Mouse (Mus musculus) heart, postnatal 0 days (tissue): ENCODE measurements around the gene Clrn1. TPM values are rescaled to one million over a fixed set of nuclear protein-coding genes. Genes with fewer than 3 reads are reported as not detected.

ENCODE experiments used
- ATAC-seq: fragments of 200-750 bp; cut with Nextera tagmentation; 2 replicates; pipeline ENCODE4 v1.8.0; 2017; ENCODE audit warnings: low read depth, moderate number of reproducible peaks, moderate library complexity; ENCODE audit not compliant: insufficient read depth
- DNase-seq: peaks from one replicate; pipeline ENCODE4 v3.0.0-alpha.2; 2016; ENCODE audit warnings: low spot score
- H3K27ac ChIP-seq: fragments of 300-500 bp; sonication (generic); 2 replicates; pipeline ENCODE4 v1.5.1; 2014; ENCODE audit warnings: low read depth, mild to moderate bottlenecking
- H3K27me3 ChIP-seq: fragments of 300-500 bp; sonication (generic); 2 replicates; pipeline ENCODE4 v1.6.1; 2014; ENCODE audit warnings: low read length, mixed read lengths; ENCODE audit not compliant: control insufficient read depth, insufficient read depth
- H3K36me3 ChIP-seq: fragments of 300-500 bp; sonication (generic); replicated peaks from 2 replicates; pipeline ENCODE4 v1.6.1; 2014; ENCODE audit warnings: low read length, mixed read lengths; ENCODE audit not compliant: control insufficient read depth, insufficient read depth
- H3K4me1 ChIP-seq: fragments of 300-500 bp; sonication (generic); 2 replicates; pipeline ENCODE4 v1.6.1; 2014; ENCODE audit warnings: antibody characterized with exemption; ENCODE audit not compliant: control insufficient read depth, insufficient read depth
- H3K4me2 ChIP-seq: fragments of 300-500 bp; sonication (generic); 2 replicates; pipeline ENCODE4 v1.6.1; 2014; ENCODE audit warnings: low read depth, mild to moderate bottlenecking, low read length, moderate library complexity
- H3K4me3 ChIP-seq: fragments of 300-500 bp; sonication (generic); 2 replicates; pipeline ENCODE4 v1.5.1; 2014; ENCODE audit warnings: low read depth, low read length
- H3K9ac ChIP-seq: fragments of 300-500 bp; sonication (generic); replicated peaks from 2 replicates; pipeline ENCODE4 v1.6.1; 2014; ENCODE audit warnings: low read depth, low read length, mixed read lengths
- H3K9me3 ChIP-seq: fragments of 300-500 bp; sonication (generic); replicated peaks from 2 replicates; pipeline ENCODE4 v1.6.1; 2016; ENCODE audit warnings: low read length; ENCODE audit not compliant: control insufficient read depth
- CTCF ChIP-seq: IDR thresholded peaks from 2 replicates; pipeline ENCODE4 v1.5.1; 2016; ENCODE audit warnings: antibody characterized with exemption, control low read depth, low read depth
- EP300 ChIP-seq: IDR thresholded peaks from 2 replicates; pipeline ENCODE4 v1.6.1; 2016; ENCODE audit warnings: antibody characterized with exemption, low read depth
- WGBS: fragments of 180-500 bp; shearing (Covaris S2); extraction: QIAGEN DNeasy Blood & Tissue Kit; methylation state at CpG from one replicate; pipeline ENCODE4 v1.1.7; 2014; 5-methylcytosine and 5-hydroxymethylcytosine counted together
- polyA plus RNA-seq: library from polyadenylated mRNA; unstranded; fragments of >200 nt; fragmentation: Nextera tagmentation; extraction: Ambion mirVana; gene quantifications from 2 replicates; pipeline ENCODE4 v1.2.1, GENCODE M21; 2015
- total RNA-seq: library from RNA; depleted of rRNA; stranded (reverse); fragments of >200 nt; gene quantifications from 2 replicates; pipeline ENCODE4 v1.2.3, GENCODE M21; 2014; ENCODE audit warnings: low replicate concordance

Clrn1 gene
- total and polyA plus RNA-seq, 2 experiments from 2014 or later, result not detected

DNA sequence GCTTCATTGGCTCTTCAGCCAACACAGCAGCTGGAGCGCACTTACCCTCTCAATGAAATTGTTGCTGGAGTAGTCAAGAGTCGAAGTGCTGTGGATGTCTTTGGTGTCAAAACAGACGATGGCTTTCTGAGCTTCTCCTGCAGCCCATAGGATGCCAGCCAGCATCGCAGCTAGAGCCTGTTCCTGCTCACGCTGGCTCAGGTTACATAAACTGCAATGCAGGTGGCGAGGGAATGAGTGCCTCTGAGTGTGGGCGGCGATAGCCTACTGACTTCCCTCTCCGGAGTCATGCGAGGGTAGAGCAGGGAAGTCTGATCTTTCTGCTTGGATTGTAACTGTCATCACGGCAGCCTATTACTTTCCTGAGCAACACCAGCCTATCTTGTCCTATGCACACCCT lies 74.8 kb downstream of the Clrn1 start:
- H3K4me2 ChIP-seq, result no peak overlapping the region
- no peak overlapping the region for H3K9ac ChIP-seq
- no peak overlapping the region for H3K27ac ChIP-seq
- H3K27me3 ChIP-seq, result no peaks in the 10 kb centered on the region
- ATAC-seq, result peak; percentile 14; the same call in 1 of the 2 replicates
- H3K9me3 ChIP-seq, result no peaks in the 10 kb centered on the region
- 0 out of 2 replicates have a peak, but pooled peaks cover 4% of the 10 kb centered on the region for H3K4me1 ChIP-seq
- TF ChIP-seq CTCF (no peak), EP300 (no peak)
- no peaks in the 10 kb centered on the region for H3K36me3 ChIP-seq
- WGBS, result 35% methylated on average over 11 of the region's 11 CpGs
- no peak overlapping the region for H3K4me3 ChIP-seq
- DNase-seq, result no peak

DNA sequence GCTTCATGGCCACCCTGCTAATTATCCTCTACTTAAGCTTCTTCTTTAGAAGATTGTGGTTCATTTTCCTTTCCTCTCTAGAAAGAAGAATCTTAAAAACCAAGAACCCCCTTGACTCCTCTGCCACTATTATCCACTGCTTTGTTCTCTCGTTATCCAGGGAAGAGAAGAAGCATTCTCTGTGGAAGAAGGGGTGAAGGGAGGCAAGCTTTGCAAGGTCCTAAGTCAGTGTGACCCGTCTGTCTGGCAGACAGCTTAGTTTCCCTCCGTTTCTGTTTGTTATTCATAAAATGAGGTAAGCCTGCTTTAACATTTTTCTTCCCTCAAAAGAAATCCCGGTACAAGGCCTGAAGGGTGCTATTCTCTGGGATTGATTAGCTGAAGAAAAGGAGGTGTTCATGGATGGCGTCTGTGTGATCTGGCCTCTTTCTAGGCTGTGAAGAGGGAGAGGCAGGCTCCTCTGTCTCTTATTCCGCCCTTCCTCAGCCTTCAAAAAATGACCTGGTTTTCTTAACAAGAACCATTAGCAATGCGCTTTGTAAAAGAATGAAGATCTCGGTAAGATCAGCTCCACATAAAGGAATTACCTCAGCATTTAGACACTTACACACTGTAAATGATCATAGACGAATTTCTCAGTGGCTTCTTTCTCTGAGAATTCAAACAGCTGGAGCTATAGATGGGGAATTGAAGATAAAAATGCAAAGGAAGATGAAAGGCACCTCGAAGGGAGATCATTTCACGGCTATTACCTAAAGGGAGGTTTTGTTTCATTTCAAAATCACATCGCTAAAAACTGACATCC lies 75.8 kb downstream of the Clrn1 start:
- 75% methylated on average over 12 of the region's 12 CpGs for WGBS
- DNase-seq (no peak), ATAC-seq (no peak)
- H3K4me2 ChIP-seq, result no peak overlapping the region
- 0 out of 2 replicates have a peak, but pooled peaks cover 8% of the 10 kb centered on the region for H3K4me1 ChIP-seq
- H3K27me3 ChIP-seq, result no peaks in the 10 kb centered on the region
- no peaks in the 10 kb centered on the region for H3K9me3 ChIP-seq
- no peak overlapping the region for H3K27ac ChIP-seq
- no peak overlapping the region for H3K9ac ChIP-seq
- no peak overlapping the region for H3K4me3 ChIP-seq
- TF ChIP-seq EP300 (no peak), CTCF (no peak)
- no peaks in the 10 kb centered on the region for H3K36me3 ChIP-seq

DNA sequence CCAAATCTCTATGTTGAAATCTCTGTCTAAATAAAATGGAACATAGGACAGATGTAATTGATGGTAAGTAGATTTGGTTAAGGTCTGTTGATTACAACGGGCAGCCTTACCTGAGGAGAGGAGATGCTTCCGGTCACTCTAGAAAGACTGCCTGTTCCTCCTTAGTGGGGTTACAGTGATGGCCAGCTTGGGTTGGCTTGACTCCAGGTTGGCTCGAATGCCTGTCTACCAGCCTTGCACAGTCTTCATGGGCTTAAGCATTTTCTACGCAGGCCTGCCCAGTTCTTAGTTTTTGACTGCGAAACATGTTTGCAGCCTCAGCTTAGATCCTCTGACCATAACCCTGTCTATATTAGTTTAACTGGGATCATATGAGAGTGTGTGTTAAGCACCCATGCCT lies 76.5 kb downstream of the Clrn1 start:
- no peak for TF ChIP-seq CTCF
- no peak for TF ChIP-seq EP300

GRCm38 (mm10) chr3:58804745-58805144 lies 80.4 kb downstream of the Clrn1 start:
- H3K4me1 ChIP-seq, result 0 out of 2 replicates have a peak, but pooled peaks cover 8% of the 10 kb centered on the region

More for the DNA sequence above, 76.5 kb downstream of the Clrn1 start:
- Histone ChIP-seq H3K36me3 (no peaks in the 10 kb centered on the region), H3K4me2 (no peak overlapping the region), H3K4me3 (no peak overlapping the region), H3K9me3 (no peaks in the 10 kb centered on the region), H3K27ac (no peak overlapping the region), H3K9ac (no peak overlapping the region), H3K27me3 (no peaks in the 10 kb centered on the region), H3K4me1 (0 out of 2 replicates have a peak, but pooled peaks cover 8% of the 10 kb centered on the region)
- WGBS, result 87% methylated on average over 5 of the region's 5 CpGs
- no peak for ATAC-seq
- DNase-seq, result no peak

GRCm38 (mm10) chr3:58798676-58799075 lies 86.5 kb downstream of the Clrn1 start:
- no peak overlapping the region for H3K9ac ChIP-seq
- ATAC-seq, result no peak
- H3K4me2 ChIP-seq, result no peak overlapping the region
- H3K4me1 ChIP-seq, result no peaks in the 10 kb centered on the region
- 64% methylated on average over 4 of the region's 4 CpGs for WGBS
- H3K9me3 ChIP-seq, result no peaks in the 10 kb centered on the region
- H3K4me3 ChIP-seq, result no peak overlapping the region
- no peak for DNase-seq
- H3K27me3 ChIP-seq, result no peaks in the 10 kb centered on the region
- TF ChIP-seq CTCF (no peak), EP300 (no peak)
- H3K36me3 ChIP-seq, result no peaks in the 10 kb centered on the region
- no peak overlapping the region for H3K27ac ChIP-seq

More at GRCm38 (mm10) chr3:58804745-58805144, 80.4 kb downstream of the Clrn1 start:
- DNase-seq, result peak; percentile 85
- Histone ChIP-seq H3K9ac (no peak overlapping the region), H3K9me3 (no peaks in the 10 kb centered on the region), H3K36me3 (no peaks in the 10 kb centered on the region), H3K4me3 (no peak overlapping the region), H3K27ac (peak overlapping the region; percentile 31; the same call in 1 of the 2 replicates), H3K4me2 (no peak overlapping the region), H3K27me3 (no peaks in the 10 kb centered on the region)
- TF ChIP-seq CTCF, result no peak
- TF ChIP-seq EP300, result peak; percentile 76
- peak; percentile 98 for ATAC-seq
- WGBS, result 38% methylated on average over 6 of the region's 6 CpGs
